Mouse (Mus musculus) hindbrain, embryonic 15.5 days (tissue): ENCODE results near the gene Ssr2. TPM values are rescaled to one million over a fixed set of nuclear protein-coding genes. Genes with fewer than 3 reads are reported as not detected.

ENCODE experiments used
- ATAC-seq: fragments of 200-750 bp; cut with Nextera tagmentation; 2 replicates; pipeline ENCODE4 v1.8.0; 2017; ENCODE audit warnings: low read depth, moderate number of reproducible peaks, moderate TSS enrichment; ENCODE audit not compliant: low FRiP score
- H3K27ac ChIP-seq: fragments of 300-500 bp; sonication (generic); replicated peaks from 2 replicates; pipeline ENCODE4 v1.5.1; 2015; ENCODE audit warnings: mild to moderate bottlenecking, inconsistent platforms
- H3K27me3 ChIP-seq: fragments of 300-500 bp; sonication (generic); 2 replicates; pipeline ENCODE4 v1.6.1; 2015; ENCODE audit warnings: control low read depth, inconsistent platforms
- H3K36me3 ChIP-seq: fragments of 300-500 bp; sonication (generic); 2 replicates; pipeline ENCODE4 v1.6.1; 2015; ENCODE audit warnings: control low read depth, inconsistent platforms
- H3K4me1 ChIP-seq: fragments of 300-500 bp; sonication (generic); replicated peaks from 2 replicates; pipeline ENCODE4 v1.6.1; 2015; ENCODE audit warnings: control low read depth, inconsistent platforms
- H3K4me2 ChIP-seq: fragments of 300-500 bp; sonication (generic); 2 replicates; pipeline ENCODE4 v1.6.1; 2015; ENCODE audit warnings: moderate library complexity, mild to moderate bottlenecking, inconsistent platforms
- H3K4me3 ChIP-seq: fragments of 300-500 bp; sonication (generic); 2 replicates; pipeline ENCODE4 v1.5.1; 2015; ENCODE audit warnings: mild to moderate bottlenecking, inconsistent platforms
- H3K9ac ChIP-seq: fragments of 300-500 bp; sonication (generic); 2 replicates; pipeline ENCODE4 v1.6.1; 2015; ENCODE audit warnings: inconsistent platforms
- H3K9me3 ChIP-seq: fragments of 300-500 bp; sonication (generic); 2 replicates; pipeline ENCODE4 v1.6.1; 2016; ENCODE audit warnings: control low read depth, inconsistent platforms
- WGBS: fragments of 180-500 bp; shearing (Covaris S2); methylation state at CpG from one replicate; pipeline ENCODE4 v1.1.7; 2015; 5-methylcytosine and 5-hydroxymethylcytosine counted together
- polyA plus RNA-seq: library from polyadenylated mRNA; unstranded; fragments of >200 nt; fragmentation: Nextera tagmentation; extraction: Ambion mirVana; gene quantifications from 2 replicates; pipeline ENCODE4 v1.2.1, GENCODE M21; 2015

The Ssr2 gene
- polyA plus RNA-seq, 1 experiment from 2014 or later: 149 TPM

GRCm38 (mm10) chr3:88544514-88544913 lies 31.2 kb upstream of the Ssr2 start:
- Histone ChIP-seq H3K9me3 (no peaks in the 10 kb centered on the region), H3K4me1 (peaks cover 27% of the 10 kb centered on the region), H3K36me3 (peaks cover 8% of the 10 kb centered on the region), H3K27me3 (no peaks in the 10 kb centered on the region), H3K9ac (no peak overlapping the region), H3K27ac (no peak overlapping the region), H3K4me2 (no peak overlapping the region), H3K4me3 (no peak overlapping the region)
- no peak for ATAC-seq
- 42% methylated on average over 5 of the region's 5 CpGs for WGBS

GRCm38 (mm10) chr3:88544955-88545591 lies 30.6 kb upstream of the Ssr2 start:
- no peak overlapping the region for H3K4me3 ChIP-seq
- H3K27ac ChIP-seq: no peak overlapping the region
- WGBS: 69% methylated on average over 20 of the region's 20 CpGs
- no peak overlapping the region for H3K4me2 ChIP-seq
- H3K36me3 ChIP-seq: peaks cover 8% of the 10 kb centered on the region
- no peak overlapping the region for H3K9ac ChIP-seq
- ATAC-seq: no peak
- no peaks in the 10 kb centered on the region for H3K27me3 ChIP-seq
- peaks cover 24% of the 10 kb centered on the region for H3K4me1 ChIP-seq
- no peaks in the 10 kb centered on the region for H3K9me3 ChIP-seq

DNA sequence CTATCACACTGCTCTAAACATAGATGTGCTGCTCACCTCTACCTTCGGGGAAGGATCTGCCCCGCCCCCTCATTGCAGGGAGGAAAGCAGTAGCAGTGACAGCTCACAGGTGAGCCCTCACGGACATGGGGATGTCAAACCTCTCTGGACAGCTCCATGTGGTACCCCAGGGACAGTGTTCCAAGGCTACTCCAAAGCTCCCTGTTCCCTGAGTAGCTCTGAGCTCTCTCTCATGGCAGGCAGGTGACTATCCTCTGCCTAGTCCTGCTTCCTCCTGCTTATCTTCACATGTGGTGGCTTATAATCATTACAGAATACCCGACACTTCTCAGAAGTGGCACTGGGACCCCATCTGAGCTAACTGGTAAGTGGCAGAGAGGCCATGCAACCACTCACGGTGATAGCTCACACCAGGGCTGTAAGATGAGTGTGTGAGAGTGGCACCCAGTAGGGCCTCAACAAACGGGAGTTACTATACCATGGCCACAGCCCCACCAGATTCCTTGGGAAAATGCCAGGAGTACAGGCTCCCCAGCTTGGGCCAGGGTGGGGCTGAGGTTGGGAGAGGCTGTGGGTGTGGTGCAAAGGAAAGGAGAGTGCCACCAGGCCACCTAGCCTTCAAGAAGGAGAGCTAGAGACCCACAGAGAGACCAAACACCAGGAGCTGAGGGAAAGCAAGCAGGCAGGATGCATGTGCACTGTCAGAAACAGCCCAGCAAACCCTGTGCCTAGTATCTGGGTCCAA lies 28.8 kb upstream of the Ssr2 start:
- Histone ChIP-seq H3K36me3 (no peaks in the 10 kb centered on the region), H3K4me2 (no peak overlapping the region), H3K4me1 (peaks cover 13% of the 10 kb centered on the region), H3K27me3 (no peaks in the 10 kb centered on the region), H3K9me3 (no peaks in the 10 kb centered on the region), H3K9ac (no peak overlapping the region), H3K4me3 (no peak overlapping the region), H3K27ac (no peak overlapping the region)
- ATAC-seq: no peak
- 84% methylated on average over 6 of the region's 6 CpGs for WGBS

DNA sequence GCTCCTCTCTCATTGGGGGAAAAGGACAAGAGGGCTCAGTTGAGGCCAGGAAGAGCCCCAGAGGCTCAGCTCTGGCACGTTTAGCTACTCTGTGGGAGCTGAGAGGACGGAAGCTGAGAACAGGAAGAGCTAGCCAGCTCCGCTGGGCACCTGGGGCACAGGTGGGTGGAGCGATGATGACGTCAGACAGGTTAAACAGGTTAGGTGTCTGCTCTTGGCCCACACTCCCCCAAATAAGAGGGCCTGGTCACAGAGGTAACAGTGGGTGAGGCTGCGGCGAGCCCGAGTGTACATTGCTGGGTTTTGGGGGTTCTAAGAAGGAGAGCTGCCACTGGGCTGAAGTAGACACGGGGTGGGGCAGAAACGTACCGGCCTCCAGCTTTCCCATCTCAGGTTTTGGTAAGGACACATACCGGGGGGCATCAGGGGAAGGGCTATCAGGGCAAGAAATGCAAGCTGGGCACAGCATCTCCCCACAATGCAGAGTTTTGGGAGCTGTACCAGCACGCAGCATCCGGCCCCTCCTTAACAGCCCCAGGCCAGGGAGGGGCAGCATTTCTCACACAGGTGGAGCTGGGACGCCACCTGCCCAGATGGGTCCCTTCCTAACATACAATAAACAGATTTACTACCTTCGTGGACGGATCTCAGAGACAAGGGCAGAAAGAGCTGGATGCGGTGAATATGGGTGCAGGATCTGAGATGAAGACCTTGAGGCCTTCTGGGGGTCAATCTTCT lies 27.3 kb upstream of the Ssr2 start, which contains the start of gene Rab25:
Rab25 (minus strand) TSS at position 121 of the 738 bp plus-strand sequence.
- Histone ChIP-seq H3K4me2 (no peak within 1 kb of the TSS), H3K4me3 (no peak within 1 kb of the TSS), H3K9me3 (no peaks in the 10 kb centered on the region), H3K9ac (no peak within 1 kb of the TSS), H3K4me1 (peaks cover 14% of the 10 kb centered on the region), H3K27ac (no peak within 1 kb of the TSS), H3K36me3 (no peaks in the 10 kb centered on the region), H3K27me3 (no peaks in the 10 kb centered on the region)
- ATAC-seq: no peak
- WGBS: 54% methylated on average over 18 of the region's 18 CpGs

DNA sequence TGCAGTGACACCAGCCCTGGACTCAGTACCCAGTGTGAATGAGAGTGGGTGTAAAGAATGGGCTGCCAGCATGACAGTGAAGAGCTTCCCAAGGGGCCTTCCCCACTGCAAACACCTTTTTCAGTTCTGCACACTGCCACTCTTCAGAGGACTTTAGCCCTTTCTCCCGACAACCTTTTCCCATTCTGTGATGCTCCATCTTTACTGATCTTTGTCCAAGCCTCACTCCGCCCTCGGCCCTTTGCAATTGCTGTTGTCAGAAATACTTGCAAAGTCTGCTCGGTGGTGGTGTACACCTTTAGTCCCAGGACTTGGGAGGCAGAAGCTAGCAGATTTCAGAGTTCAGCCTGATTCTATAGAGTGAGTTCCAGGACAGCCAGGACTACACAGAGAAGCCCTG lies 24.1 kb upstream of the Ssr2 start:
- 87% methylated on average over 4 of the region's 4 CpGs for WGBS

DNA sequence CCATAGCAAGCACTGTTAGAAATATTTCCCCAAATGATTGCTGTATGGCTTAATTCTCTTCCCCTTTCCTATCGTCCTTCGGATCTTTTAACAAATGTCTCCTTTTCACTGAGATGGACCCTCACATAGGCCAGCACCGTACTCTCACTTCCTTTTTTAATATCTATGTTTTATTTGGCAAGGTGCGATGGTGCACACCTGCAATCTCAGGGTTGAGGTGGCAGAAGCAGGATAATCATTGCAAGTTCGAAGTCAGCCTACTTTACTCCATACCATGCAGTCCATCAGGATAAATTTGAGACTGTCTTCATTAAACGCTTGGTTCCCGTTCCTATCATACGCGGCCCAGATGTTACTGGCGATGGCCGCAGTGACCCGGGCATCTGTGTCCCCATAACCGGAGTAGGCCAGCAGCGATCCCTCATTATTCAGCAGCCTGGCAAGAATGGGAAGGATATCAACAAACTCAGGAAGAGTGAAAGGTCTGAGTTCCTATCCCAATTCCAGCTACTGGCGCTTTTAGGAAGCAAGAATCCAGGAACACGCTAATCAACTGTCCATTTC lies 23.5 kb upstream of the Ssr2 start:
- no peak for ATAC-seq
- Histone ChIP-seq H3K27me3 (no peaks in the 10 kb centered on the region), H3K9ac (peak overlapping the region; percentile 79), H3K9me3 (no peaks in the 10 kb centered on the region), H3K4me2 (peak overlapping the region; percentile 80), H3K27ac (peak overlapping the region; percentile 88), H3K4me3 (peak overlapping the region; percentile 91), H3K4me1 (peaks cover 29% of the 10 kb centered on the region), H3K36me3 (peaks cover 16% of the 10 kb centered on the region)
- 28% methylated on average over 16 of the region's 16 CpGs for WGBS

More for the DNA sequence above, 24.1 kb upstream of the Ssr2 start:
- Histone ChIP-seq H3K9me3 (no peaks in the 10 kb centered on the region), H3K9ac (no peak overlapping the region), H3K27ac (no peak overlapping the region), H3K27me3 (no peaks in the 10 kb centered on the region), H3K4me3 (peak overlapping the region; percentile 91; the same call in 1 of the 2 replicates), H3K36me3 (peaks cover 10% of the 10 kb centered on the region), H3K4me1 (peaks cover 29% of the 10 kb centered on the region), H3K4me2 (peak overlapping the region; percentile 80)
- ATAC-seq: no peak

DNA sequence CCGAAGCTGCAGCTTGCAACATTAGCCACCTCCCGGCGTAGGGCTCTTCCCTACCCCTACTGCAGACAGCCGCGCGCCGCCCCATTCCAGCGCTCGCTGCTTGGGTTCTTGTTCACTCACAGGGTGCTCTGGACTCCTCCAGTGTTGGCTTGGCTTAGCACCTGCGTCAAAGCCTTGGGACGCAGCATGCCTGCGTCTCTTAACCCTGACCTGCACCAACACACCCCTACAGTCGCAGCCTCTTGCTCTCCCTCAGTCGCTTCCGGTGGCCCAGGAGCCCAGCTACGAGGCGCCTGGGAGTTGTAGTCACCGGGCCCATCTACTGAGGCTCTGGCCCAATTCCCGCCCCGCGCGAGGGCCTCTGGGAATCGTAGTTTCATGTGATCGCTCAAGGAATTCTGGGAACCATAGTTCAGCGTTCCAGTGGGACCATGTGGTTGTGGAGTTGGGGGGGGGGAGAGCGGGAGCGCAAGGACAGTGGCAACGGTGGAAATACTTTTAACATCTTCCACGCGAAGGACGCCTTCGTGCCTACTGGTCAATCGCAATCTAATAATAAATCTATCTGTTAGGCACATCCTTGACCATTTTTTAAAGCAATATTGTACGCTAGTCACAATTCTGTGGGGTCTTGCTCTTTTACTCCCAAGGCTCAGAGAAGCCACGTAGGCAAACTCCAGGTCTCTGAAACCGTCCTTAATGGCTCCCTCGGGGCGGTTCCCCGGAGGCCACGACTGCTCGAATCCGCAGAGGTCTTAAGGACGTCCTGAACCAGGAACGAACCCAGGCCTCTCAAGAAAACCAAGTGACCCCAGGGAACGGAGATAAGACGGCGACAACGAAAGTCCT lies 22.8 kb upstream of the Ssr2 start, which contains the start of gene Lamtor2:
Lamtor2 (minus strand) TSS at position 399 of the 849 bp plus-strand sequence.
- peaks cover 29% of the 10 kb centered on the region for H3K4me1 ChIP-seq
- H3K27me3 ChIP-seq: no peaks in the 10 kb centered on the region
- H3K27ac ChIP-seq: peak within 1 kb of the TSS; percentile 88
- peak within 1 kb of the TSS; percentile 79 for H3K9ac ChIP-seq
- peak within 1 kb of the TSS; percentile 80 for H3K4me2 ChIP-seq
- ATAC-seq: peak; percentile 91
- H3K9me3 ChIP-seq: no peaks in the 10 kb centered on the region
- H3K36me3 ChIP-seq: peaks cover 23% of the 10 kb centered on the region
- peak within 1 kb of the TSS; percentile 91 for H3K4me3 ChIP-seq
- under 1% methylated on average over 48 of the region's 48 CpGs for WGBS

GRCm38 (mm10) chr3:88553525-88553879 lies 22.2 kb upstream of the Ssr2 start, which contains the start of gene Ubqln4:
Gene Ubqln4, plus strand, starts transcription at chr3:88553758.
- H3K27ac ChIP-seq: peak within 1 kb of the TSS; percentile 88
- peaks cover 29% of the 10 kb centered on the region for H3K4me1 ChIP-seq
- ATAC-seq: peak; percentile 82
- no peaks in the 10 kb centered on the region for H3K9me3 ChIP-seq
- H3K9ac ChIP-seq: peak within 1 kb of the TSS; percentile 79
- WGBS: 0% methylated on average over 26 of the region's 37 CpGs
- H3K4me3 ChIP-seq: peak within 1 kb of the TSS; percentile 91
- no peaks in the 10 kb centered on the region for H3K27me3 ChIP-seq
- H3K36me3 ChIP-seq: peaks cover 28% of the 10 kb centered on the region
- peak within 1 kb of the TSS; percentile 80 for H3K4me2 ChIP-seq

DNA sequence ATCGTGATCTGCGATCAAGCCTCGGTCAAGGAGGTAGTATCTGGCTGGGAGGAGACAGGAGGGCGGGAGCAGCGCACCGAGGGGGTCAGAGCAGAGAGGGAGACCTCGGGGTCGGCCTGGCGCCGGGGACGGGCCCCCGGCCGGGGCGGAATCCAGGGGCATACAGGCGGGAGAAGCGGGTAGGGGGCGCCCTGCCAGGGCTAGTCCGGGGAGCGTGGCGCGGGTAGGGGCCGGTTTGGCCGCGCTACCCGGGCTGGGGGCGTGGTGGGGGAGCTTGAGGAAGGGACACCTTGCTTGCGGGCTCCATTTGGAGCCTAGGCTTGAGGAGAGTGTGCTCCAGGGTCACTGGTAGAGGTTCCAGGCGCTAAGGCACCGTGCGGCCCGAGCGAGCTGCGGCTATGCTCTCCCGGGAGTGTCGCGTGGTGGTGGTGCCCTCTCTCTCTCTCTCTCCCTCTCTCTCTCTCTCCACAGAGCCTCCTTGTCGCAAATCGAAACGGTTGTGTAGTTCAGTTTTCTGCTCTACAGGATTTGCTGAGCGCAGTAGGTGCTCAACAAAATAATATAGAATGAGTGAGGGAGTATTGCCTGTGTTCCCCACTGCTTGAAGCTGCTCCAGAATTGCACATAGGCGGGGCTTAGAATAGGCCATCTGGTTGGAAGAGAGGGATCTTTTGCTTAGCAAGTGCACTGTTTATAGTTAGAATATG lies 21.6 kb upstream of the Ssr2 start:
- peak overlapping the region; percentile 88 for H3K27ac ChIP-seq
- peak overlapping the region; percentile 91 for H3K4me3 ChIP-seq
- no peaks in the 10 kb centered on the region for H3K9me3 ChIP-seq
- peak overlapping the region; percentile 80 for H3K4me2 ChIP-seq
- ATAC-seq: peak; percentile 49
- peaks cover 29% of the 10 kb centered on the region for H3K4me1 ChIP-seq
- H3K9ac ChIP-seq: peak overlapping the region; percentile 79
- H3K27me3 ChIP-seq: no peaks in the 10 kb centered on the region
- WGBS: under 1% methylated on average over 40 of the region's 41 CpGs
- peaks cover 30% of the 10 kb centered on the region for H3K36me3 ChIP-seq

- Histone ChIP-seq H3K4me3 (peak overlapping the region; percentile 91), H3K9ac (peak overlapping the region; percentile 4; the same call in 1 of the 2 replicates), H3K4me1 (peaks cover 29% of the 10 kb centered on the region), H3K27me3 (no peaks in the 10 kb centered on the region), H3K36me3 (peaks cover 41% of the 10 kb centered on the region), H3K9me3 (no peaks in the 10 kb centered on the region), H3K4me2 (peak overlapping the region; percentile 80), H3K27ac (no peak overlapping the region)
- WGBS: 89% methylated on average over 5 of the region's 5 CpGs
- no peak for ATAC-seq
Measured at GRCm38 (mm10) chr3:88555069-88555605, 20.5 kb upstream of the Ssr2 start.
